Mouse (Mus musculus) adrenal gland, adult 8-10 months (tissue): ENCODE results near the gene Mrpl21. TPM values are rescaled to one million over a fixed set of nuclear protein-coding genes. Genes with fewer than 3 reads are reported as not detected.

Experiments
- DNase-seq: peaks from one replicate; pipeline ENCODE4 v3.0.0; 2022
- total RNA-seq, 4 experiments: library from RNA; stranded (reverse); gene quantifications; 2 replicates each; pipeline ENCODE4 v1.2.4; 2022

Gene Mrpl21
- total RNA-seq, 4 experiments from 2014 or later, result 57.7 to 66.9 (median 65.7) TPM

GRCm38 (mm10) chr19:3297775-3298174 is 15.1 kb downstream of the Mrpl21 start:
- no peak for DNase-seq

- DNase-seq, result no peak
Observed at GRCm38 (mm10) chr19:3304017-3304416, 21.3 kb downstream of the Mrpl21 start.

GRCm38 (mm10) chr19:3307175-3307949 is 24.7 kb downstream of the Mrpl21 start:
- no peak for DNase-seq

- no peak for DNase-seq
Observed at GRCm38 (mm10) chr19:3319341-3319740, 36.6 kb downstream of the Mrpl21 start.

- no peak for DNase-seq
Observed at GRCm38 (mm10) chr19:3320086-3320485, 37.4 kb downstream of the Mrpl21 start.

- no peak for DNase-seq
Observed at GRCm38 (mm10) chr19:3320801-3321200, 38.1 kb downstream of the Mrpl21 start.

GRCm38 (mm10) chr19:3321617-3322016 is 38.9 kb downstream of the Mrpl21 start:
- peak; percentile 86 for DNase-seq

- peak; percentile 67 for DNase-seq
Observed at GRCm38 (mm10) chr19:3322261-3322969, 39.7 kb downstream of the Mrpl21 start, which contains the start of gene Cpt1a. Gene Cpt1a, plus strand, starts transcription at chr19:3322334.

- peak; percentile 86 for DNase-seq
Observed at GRCm38 (mm10) chr19:3323201-3323621, 40.5 kb downstream of the Mrpl21 start.

- DNase-seq, result peak; percentile 88
Observed at GRCm38 (mm10) chr19:3323753-3324270, 41.1 kb downstream of the Mrpl21 start.

GRCm38 (mm10) chr19:3324271-3324811 is 41.6 kb downstream of the Mrpl21 start:
- peak; percentile 71 for DNase-seq

- peak; percentile 92 for DNase-seq
Observed at GRCm38 (mm10) chr19:3324931-3325711, 42.4 kb downstream of the Mrpl21 start.

GRCm38 (mm10) chr19:3325771-3326478 is 43.2 kb downstream of the Mrpl21 start:
- no peak for DNase-seq

GRCm38 (mm10) chr19:3326479-3327047 is 43.9 kb downstream of the Mrpl21 start:
- DNase-seq, result no peak

- DNase-seq, result peak; percentile 85
Observed at GRCm38 (mm10) chr19:3333247-3333646, 50.5 kb downstream of the Mrpl21 start.

- DNase-seq, result peak; percentile 78
Observed at GRCm38 (mm10) chr19:3333694-3334515, 51.2 kb downstream of the Mrpl21 start.

- no peak for DNase-seq
Observed at GRCm38 (mm10) chr19:3334550-3334949, 51.8 kb downstream of the Mrpl21 start.

GRCm38 (mm10) chr19:3335917-3336316 is 53.2 kb downstream of the Mrpl21 start:
- DNase-seq, result no peak

GRCm38 (mm10) chr19:3336485-3337255 is 54.0 kb downstream of the Mrpl21 start:
- no peak for DNase-seq

- no peak for DNase-seq
Observed at GRCm38 (mm10) chr19:3339187-3339586, 56.5 kb downstream of the Mrpl21 start.
